Mouse (Mus musculus): ENCODE results near the gene Tlr3. TPM values are rescaled to one million over a fixed set of nuclear protein-coding genes. Genes with fewer than 3 reads are reported as not detected.

The Tlr3 gene
- 3.2 and 4.1 TPM in 2 replicates for polyA plus RNA-seq (2015; fragmentation: Nextera tagmentation; extraction: Ambion mirVana)

DNA sequence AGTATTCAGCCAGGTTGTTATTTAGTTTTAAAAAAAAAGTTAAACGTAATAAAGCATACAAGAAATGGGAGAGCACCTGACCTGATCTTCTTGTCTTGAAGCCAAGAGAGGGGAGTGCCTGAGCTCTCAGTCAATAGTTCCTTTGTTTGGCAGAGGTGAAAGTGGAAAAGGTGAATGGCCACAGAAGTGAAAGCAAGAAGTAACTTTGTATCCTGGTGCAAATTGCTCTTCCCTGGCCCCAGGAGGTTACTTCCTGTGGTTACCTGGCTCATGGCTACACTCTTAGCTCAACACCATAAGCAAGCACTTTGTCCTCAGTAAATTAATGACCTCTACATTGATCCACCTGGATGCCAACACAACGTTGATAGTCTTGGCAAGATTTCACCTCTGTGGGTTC, at the start of gene Tlr3:
Gene Tlr3 (minus strand): TSS at position 199 of the 400 bp plus-strand sequence.
- H3K4me3 ChIP-seq (replicated peaks): peak within 1 kb of the TSS; percentile 42
- no peaks in the 10 kb centered on the region for H3K9me3 ChIP-seq (replicated peaks)
- peak within 1 kb of the TSS; percentile 56 for H3K4me2 ChIP-seq
- peak within 1 kb of the TSS; percentile 84 for H3K27ac ChIP-seq
- H3K9ac ChIP-seq: peak within 1 kb of the TSS; percentile 21; the same call in 1 of the 2 replicates
- no peaks in the 10 kb centered on the region for H3K36me3 ChIP-seq
- H3K4me1 ChIP-seq: peaks cover 10% of the 10 kb centered on the region
- no peaks in the 10 kb centered on the region for H3K27me3 ChIP-seq
- ATAC-seq (replicated peaks; ENCODE audit: low FRiP score): no peak
- WGBS: 64% methylated on average over 2 of the region's 2 CpGs

DNA sequence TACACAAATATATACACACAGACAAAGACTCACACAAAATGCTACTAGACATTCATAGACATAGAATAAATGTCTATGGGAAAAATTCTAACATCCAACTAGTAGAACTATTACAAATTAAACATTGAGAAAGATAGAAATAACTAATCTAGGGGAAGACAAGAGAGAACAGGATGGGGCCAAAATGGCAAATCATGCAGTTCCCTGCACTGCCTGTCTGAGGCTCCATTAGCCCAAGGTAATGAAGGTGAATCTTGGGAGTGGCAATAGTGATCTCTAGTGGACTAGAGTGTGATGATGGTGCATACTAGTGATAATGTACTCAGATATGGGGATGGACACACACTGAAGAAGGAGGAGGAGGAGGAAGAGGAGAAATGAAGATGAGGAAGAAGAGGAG, 47.0 kb upstream of the Tlr3 start:
- no peak for ATAC-seq (replicated peaks; ENCODE audit: low FRiP score)
- H3K4me2 ChIP-seq: no peak overlapping the region
- no peak overlapping the region for H3K9ac ChIP-seq
- H3K27me3 ChIP-seq: no peaks in the 10 kb centered on the region
- no peaks in the 10 kb centered on the region for H3K9me3 ChIP-seq (replicated peaks)
- no peaks in the 10 kb centered on the region for H3K4me1 ChIP-seq
- no peak overlapping the region for H3K27ac ChIP-seq
- H3K36me3 ChIP-seq: no peaks in the 10 kb centered on the region
- H3K4me3 ChIP-seq (replicated peaks): no peak overlapping the region

DNA sequence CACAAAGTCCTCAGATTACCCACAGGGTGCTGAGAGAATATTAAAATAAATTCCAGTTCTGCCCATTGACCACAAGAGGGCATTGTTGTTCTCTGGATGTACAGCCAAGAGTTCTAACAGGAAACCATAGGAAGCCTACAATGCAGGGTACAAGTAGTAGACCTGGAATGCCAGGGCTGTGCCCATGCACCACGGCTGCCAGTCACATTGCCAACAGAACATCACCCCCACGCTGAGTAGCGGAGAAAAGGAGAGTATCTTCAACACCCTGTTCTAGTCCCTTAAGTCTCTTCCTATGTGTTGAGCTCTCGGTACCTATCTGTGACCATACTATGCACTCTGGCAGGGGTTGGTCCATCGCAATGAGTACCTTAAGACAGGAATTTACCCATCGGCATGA, 43.5 kb upstream of the Tlr3 start:
- WGBS: 64% methylated on average over 6 of the region's 6 CpGs
- no peaks in the 10 kb centered on the region for H3K27me3 ChIP-seq
- no peak overlapping the region for H3K27ac ChIP-seq
- H3K9me3 ChIP-seq (replicated peaks): no peaks in the 10 kb centered on the region
- no peaks in the 10 kb centered on the region for H3K4me1 ChIP-seq
- ATAC-seq (replicated peaks; ENCODE audit: low FRiP score): 0 out of 2 replicates have a peak, but pooled peaks have one; percentile 73
- H3K9ac ChIP-seq: no peak overlapping the region
- H3K4me3 ChIP-seq (replicated peaks): no peak overlapping the region
- H3K36me3 ChIP-seq: no peaks in the 10 kb centered on the region
- H3K4me2 ChIP-seq: no peak overlapping the region

DNA sequence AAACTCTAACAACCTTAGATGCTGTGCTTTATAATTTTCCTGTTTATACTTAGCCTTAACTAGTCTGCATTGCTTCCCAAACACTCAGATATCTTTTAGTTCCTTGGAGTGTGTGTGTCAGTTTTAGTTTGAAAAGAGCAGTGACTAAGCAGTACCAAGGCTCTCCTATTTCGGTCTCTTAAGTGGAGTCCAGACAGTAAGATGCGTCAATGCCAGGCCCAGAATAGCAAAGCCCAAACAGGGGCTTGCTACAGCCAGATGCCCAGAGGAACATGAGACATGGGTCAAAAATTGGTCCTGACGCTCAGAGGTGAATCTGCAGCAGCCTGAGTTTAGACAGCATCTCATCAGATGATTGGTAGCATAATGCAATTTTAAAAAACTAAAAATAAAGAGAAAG, 41.2 kb upstream of the Tlr3 start:
- Histone ChIP-seq H3K4me3 (replicated peaks) (no peak overlapping the region), H3K9ac (no peak overlapping the region), H3K36me3 (no peaks in the 10 kb centered on the region), H3K9me3 (replicated peaks) (no peaks in the 10 kb centered on the region), H3K4me2 (no peak overlapping the region), H3K27ac (no peak overlapping the region), H3K27me3 (no peaks in the 10 kb centered on the region), H3K4me1 (0 out of 2 replicates have a peak, but pooled peaks cover 2% of the 10 kb centered on the region)
- 83% methylated on average over 3 of the region's 3 CpGs for WGBS
- ATAC-seq (replicated peaks; ENCODE audit: low FRiP score): no peak

DNA sequence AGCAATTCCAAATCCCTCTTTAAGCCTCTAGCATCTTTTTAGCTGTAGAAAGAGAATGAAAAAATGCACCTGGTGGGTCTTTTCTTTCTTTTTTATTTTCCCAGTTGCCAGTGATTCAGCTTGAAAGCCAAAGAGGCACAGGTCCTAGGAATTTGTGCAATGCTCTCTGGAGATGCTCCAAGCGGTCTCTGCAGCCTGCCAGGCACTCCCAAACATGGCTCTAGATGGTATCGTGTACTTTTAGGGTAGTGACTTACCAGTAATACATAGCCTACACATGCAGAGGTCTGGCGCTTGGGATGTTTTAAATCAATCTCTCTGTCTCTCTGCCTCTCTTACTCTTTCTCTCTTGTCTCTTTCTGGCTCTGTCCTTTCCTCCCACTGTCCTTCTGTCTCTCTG, 38.0 kb upstream of the Tlr3 start:
- Histone ChIP-seq H3K4me2 (no peak overlapping the region), H3K4me3 (replicated peaks) (no peak overlapping the region), H3K27ac (no peak overlapping the region), H3K27me3 (no peaks in the 10 kb centered on the region), H3K36me3 (no peaks in the 10 kb centered on the region), H3K9ac (no peak overlapping the region), H3K9me3 (replicated peaks) (no peaks in the 10 kb centered on the region), H3K4me1 (0 out of 2 replicates have a peak, but pooled peaks cover 2% of the 10 kb centered on the region)
- 82% methylated on average over 3 of the region's 3 CpGs for WGBS
- no peak for ATAC-seq (replicated peaks; ENCODE audit: low FRiP score)

DNA sequence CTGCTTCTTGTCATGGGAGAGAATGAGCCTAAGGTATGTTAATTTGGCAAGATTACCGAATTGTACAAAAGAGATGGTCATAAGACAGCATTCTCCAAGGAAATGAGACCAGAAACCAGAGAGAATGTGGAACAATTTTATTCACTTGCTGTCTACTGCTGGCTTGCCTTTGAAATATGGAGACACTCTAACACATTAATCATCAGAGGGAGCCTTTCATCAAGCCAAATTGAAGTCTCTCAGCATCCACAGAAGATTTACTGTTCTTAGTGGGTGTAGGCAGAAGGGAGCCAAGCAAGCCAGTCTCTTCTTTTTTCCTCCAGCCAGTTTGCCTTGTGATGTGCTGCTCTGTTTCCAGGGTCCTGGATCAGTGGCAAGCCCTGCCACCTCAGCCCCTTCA, 37.4 kb upstream of the Tlr3 start:
- Histone ChIP-seq H3K36me3 (no peaks in the 10 kb centered on the region), H3K9me3 (replicated peaks) (no peaks in the 10 kb centered on the region), H3K27ac (no peak overlapping the region), H3K4me3 (replicated peaks) (no peak overlapping the region), H3K9ac (no peak overlapping the region), H3K4me2 (no peak overlapping the region), H3K4me1 (0 out of 2 replicates have a peak, but pooled peaks cover 2% of the 10 kb centered on the region), H3K27me3 (no peaks in the 10 kb centered on the region)
- 72% methylated on average over 1 of the region's 1 CpGs for WGBS
- no peak for ATAC-seq (replicated peaks; ENCODE audit: low FRiP score)

DNA sequence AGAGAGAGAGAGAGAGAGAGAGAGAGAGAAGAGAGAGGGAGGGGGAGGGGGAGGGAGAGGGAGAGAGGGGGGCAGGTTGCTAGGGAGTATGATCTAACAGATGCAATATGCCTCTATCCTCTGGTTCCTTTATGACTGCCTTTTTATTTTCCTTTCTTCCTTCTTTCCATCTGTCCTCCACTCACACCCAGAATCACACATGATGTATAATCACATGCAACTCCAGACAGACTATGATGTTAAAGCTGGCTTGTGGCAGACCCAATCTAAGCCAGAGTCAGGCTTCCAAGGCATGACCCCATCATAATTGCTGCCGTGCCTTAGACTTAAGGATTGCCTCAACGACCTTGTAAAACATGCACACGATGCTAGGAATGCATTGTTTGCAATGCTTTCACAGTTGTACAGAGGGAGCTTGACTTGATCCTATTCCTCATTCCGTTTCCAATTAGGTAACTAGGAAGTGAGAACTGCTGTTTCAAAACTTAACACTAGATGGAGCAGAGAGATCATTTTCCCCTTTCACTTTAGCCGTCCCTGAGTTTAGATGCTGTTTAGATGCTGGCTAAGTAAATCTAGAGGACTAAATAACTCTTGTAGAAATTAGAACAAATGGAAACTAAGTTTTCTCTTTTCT, 28.1 kb upstream of the Tlr3 start:
- 10% methylated on average over 5 of the region's 5 CpGs for WGBS
- H3K4me3 ChIP-seq (replicated peaks): no peak overlapping the region
- H3K4me1 ChIP-seq: no peaks in the 10 kb centered on the region; the same call in 1 of the 2 replicates
- no peaks in the 10 kb centered on the region for H3K27me3 ChIP-seq
- H3K4me2 ChIP-seq: no peak overlapping the region
- no peak for ATAC-seq (replicated peaks; ENCODE audit: low FRiP score)
- H3K9ac ChIP-seq: no peak overlapping the region
- no peak overlapping the region for H3K27ac ChIP-seq
- no peaks in the 10 kb centered on the region for H3K9me3 ChIP-seq (replicated peaks)
- H3K36me3 ChIP-seq: no peaks in the 10 kb centered on the region

DNA sequence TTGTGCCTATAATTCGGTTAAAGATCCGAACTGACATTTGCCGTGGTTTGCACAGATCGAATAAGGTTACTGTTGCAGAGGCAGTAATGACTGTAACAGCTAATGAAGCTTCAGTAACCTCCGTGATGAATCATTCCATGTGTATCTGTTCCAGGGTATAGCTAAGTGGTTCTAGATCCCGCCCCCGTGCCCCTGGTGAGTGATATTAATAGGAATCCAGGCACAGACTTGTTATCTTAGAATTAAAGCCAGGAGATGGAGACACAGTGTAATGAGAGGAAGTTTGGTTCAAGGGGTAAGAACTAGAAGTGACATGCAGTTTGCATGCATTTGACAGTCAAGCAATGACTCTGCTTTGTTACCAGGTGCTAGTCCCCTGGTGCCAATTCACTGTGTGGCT, 9.3 kb upstream of the Tlr3 start:
- Histone ChIP-seq H3K4me2 (no peak overlapping the region), H3K9me3 (replicated peaks) (no peaks in the 10 kb centered on the region), H3K27ac (no peak overlapping the region), H3K27me3 (no peaks in the 10 kb centered on the region), H3K4me3 (replicated peaks) (no peak overlapping the region), H3K4me1 (no peaks in the 10 kb centered on the region), H3K36me3 (no peaks in the 10 kb centered on the region), H3K9ac (no peak overlapping the region)
- no peak for ATAC-seq (replicated peaks; ENCODE audit: low FRiP score)
- 89% methylated on average over 7 of the region's 7 CpGs for WGBS

DNA sequence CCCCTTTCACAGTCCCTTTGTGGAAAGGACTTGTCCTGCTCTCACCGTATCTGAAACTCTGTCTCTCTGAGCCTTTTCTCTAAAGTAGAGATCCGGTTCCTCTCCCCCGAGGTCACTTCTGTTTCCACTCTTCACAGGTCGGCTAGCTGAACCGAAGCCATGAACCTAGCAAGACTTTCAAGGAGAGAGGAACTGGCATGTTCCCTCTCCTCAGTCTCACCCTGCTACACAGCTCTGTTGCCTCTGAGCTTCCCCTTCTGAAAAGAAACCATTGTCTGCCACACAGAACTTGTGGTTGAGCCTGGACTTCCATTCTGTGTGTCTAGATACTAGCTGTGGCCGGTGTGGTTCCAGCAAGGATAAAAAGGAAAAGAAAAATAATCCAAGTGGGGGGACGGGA, 4.1 kb upstream of the Tlr3 start:
- H3K27ac ChIP-seq: no peak overlapping the region
- WGBS: 73% methylated on average over 7 of the region's 7 CpGs
- no peaks in the 10 kb centered on the region for H3K27me3 ChIP-seq
- H3K4me1 ChIP-seq: peaks cover 10% of the 10 kb centered on the region
- H3K4me2 ChIP-seq: no peak overlapping the region
- ATAC-seq (replicated peaks; ENCODE audit: low FRiP score): no peak
- no peak overlapping the region for H3K4me3 ChIP-seq (replicated peaks)
- no peak overlapping the region for H3K9ac ChIP-seq
- no peaks in the 10 kb centered on the region for H3K9me3 ChIP-seq (replicated peaks)
- no peaks in the 10 kb centered on the region for H3K36me3 ChIP-seq

DNA sequence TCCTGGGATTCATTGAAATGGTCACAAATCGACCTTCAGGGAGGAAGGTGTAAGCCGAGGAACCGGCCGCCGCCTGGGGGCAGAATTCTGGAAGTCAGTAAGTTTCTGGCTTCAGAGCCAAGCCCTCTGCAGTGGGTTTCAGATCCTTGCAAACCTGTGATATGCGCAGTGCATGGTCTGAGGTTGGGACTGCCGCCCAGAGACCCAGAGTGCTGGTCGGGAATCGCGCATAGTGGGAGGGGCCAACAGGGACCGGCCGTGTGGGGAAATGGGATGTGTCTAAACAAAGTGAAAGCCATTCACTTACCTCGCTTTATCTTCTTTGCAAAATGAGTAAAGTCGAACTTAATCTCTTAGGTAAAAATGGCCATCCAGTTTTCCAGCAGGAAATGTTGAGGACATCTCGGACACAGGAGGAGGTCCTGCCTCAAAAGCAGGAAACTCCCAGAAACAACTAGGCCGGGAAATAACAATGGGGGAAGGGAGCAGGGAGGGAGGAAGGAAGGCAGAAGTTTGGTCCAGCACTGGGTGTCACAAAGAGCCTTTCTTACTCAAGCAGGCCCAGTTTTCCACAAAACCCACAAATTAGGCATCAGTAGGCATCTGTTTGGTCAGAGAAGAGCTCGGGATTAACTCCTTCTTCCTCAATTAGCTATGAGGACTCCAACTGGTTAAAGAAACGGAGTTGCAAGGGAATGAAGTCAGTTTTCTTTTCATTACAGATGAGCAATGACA, 567 bp downstream of the Tlr3 start:
- Histone ChIP-seq H3K4me2 (peak overlapping the region; percentile 56), H3K9ac (peak overlapping the region; percentile 21; the same call in 1 of the 2 replicates), H3K27me3 (no peaks in the 10 kb centered on the region), H3K9me3 (replicated peaks) (no peaks in the 10 kb centered on the region), H3K36me3 (no peaks in the 10 kb centered on the region), H3K27ac (peak overlapping the region; percentile 84), H3K4me3 (replicated peaks) (peak overlapping the region; percentile 42), H3K4me1 (peaks cover 10% of the 10 kb centered on the region)
- 11% methylated on average over 18 of the region's 18 CpGs for WGBS
- ATAC-seq (replicated peaks; ENCODE audit: low FRiP score): peak; percentile 99

DNA sequence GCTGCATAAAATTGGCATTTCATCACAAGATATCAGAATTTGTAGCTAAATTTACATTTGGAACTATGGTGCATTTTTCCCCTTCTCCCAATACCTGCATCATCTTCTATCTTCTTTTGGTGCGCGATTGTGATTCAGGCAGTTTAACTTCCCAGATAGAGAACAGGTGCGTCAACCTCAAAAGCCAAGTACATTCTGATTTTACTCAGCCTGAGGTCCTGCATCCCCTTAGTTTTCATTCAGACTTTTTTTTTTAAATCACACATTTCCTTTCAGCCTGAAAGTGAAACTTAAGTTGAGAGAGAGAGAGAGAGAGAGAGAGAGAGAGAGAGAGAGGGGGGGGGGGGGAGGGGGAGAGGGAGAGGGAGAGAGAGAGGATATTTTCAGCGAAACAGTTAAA, 1.2 kb downstream of the Tlr3 start:
- Histone ChIP-seq H3K9ac (no peak overlapping the region), H3K36me3 (no peaks in the 10 kb centered on the region), H3K27me3 (no peaks in the 10 kb centered on the region), H3K4me3 (replicated peaks) (peak overlapping the region; percentile 42), H3K27ac (peak overlapping the region; percentile 84), H3K9me3 (replicated peaks) (no peaks in the 10 kb centered on the region), H3K4me2 (peak overlapping the region; percentile 56), H3K4me1 (peaks cover 10% of the 10 kb centered on the region)
- 53% methylated on average over 4 of the region's 4 CpGs for WGBS
- 0 out of 2 replicates have a peak, but pooled peaks have one; percentile 16 for ATAC-seq (replicated peaks; ENCODE audit: low FRiP score)

DNA sequence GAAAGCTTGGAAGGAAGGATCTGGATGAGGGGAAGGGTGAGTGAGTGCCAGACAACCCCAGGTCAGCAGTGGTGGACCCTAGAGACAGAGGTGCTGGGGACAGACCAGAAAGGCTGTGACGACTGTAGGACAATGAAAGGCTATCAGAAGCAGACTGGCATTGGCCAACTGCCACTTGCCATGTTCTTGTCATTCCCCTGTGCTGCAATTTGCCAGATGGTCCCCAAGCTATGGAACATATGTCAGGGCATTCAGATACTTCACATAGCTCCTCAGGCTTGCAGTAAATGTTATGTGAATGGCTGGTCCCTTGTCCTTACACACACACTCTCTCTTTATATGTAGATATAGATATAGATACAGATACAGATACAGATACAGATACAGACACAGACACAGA, 27.6 kb downstream of the Tlr3 start:
- H3K9me3 ChIP-seq (replicated peaks): no peaks in the 10 kb centered on the region

More for the DNA sequence above, 27.6 kb downstream of the Tlr3 start:
- Histone ChIP-seq H3K9ac (no peak overlapping the region), H3K27ac (no peak overlapping the region), H3K27me3 (peaks cover 18% of the 10 kb centered on the region), H3K4me1 (peaks cover 13% of the 10 kb centered on the region), H3K4me2 (no peak overlapping the region), H3K36me3 (no peaks in the 10 kb centered on the region), H3K4me3 (replicated peaks) (no peak overlapping the region)
- WGBS: 44% methylated on average over 1 of the region's 1 CpGs
- no peak for ATAC-seq (replicated peaks; ENCODE audit: low FRiP score)
